Mouse (Mus musculus) C2C12 (cell line): Measurements from ENCODE around the gene Spata45. TPM values are rescaled to one million over a fixed set of nuclear protein-coding genes. Genes with fewer than 3 reads are reported as not detected.

Source experiments
- H3K27me3 ChIP-seq: one replicate; pipeline ENCODE4 v1.6.1; 2011; ENCODE audit not compliant: control insufficient read depth, insufficient read depth, insufficient read length
- H3K36me3 ChIP-seq: one replicate; pipeline ENCODE4 v1.6.1; 2011; ENCODE audit not compliant: control insufficient read depth, insufficient read depth
- H3K4me3 ChIP-seq: one replicate; pipeline ENCODE4 v1.5.1; 2011; ENCODE audit warnings: mild to moderate bottlenecking, control low read depth; ENCODE audit not compliant: poor library complexity, insufficient read depth, severe bottlenecking
- H3K79me2 ChIP-seq: one replicate; pipeline ENCODE4 v1.6.1; 2011; ENCODE audit not compliant: control insufficient read depth, insufficient read depth
- H3K79me3 ChIP-seq: one replicate; pipeline ENCODE4 v1.6.1; 2011; ENCODE audit warnings: low read depth, control low read depth
- H3ac ChIP-seq: one replicate; pipeline ENCODE3; 2011; ENCODE audit warnings: low read depth; ENCODE audit not compliant: control insufficient read depth, insufficient read length
- CEBPB ChIP-seq: IDR thresholded peaks from one replicate; pipeline ENCODE4 v1.6.1; 2011; ENCODE audit warnings: low read depth, mild to moderate bottlenecking, control low read depth, moderate library complexity
- CTCF ChIP-seq: IDR thresholded peaks from one replicate; pipeline ENCODE4 v1.5.1; 2011; ENCODE audit not compliant: control insufficient read depth, insufficient read depth, insufficient read length
- FOSL1 ChIP-seq: IDR thresholded peaks from one replicate; pipeline ENCODE4 v1.8.0; 2011; ENCODE audit warnings: mild to moderate bottlenecking, low read length; ENCODE audit not compliant: poor library complexity, insufficient read depth, severe bottlenecking
- MAX ChIP-seq: IDR thresholded peaks from one replicate; pipeline ENCODE4 v1.6.1; 2011; ENCODE audit warnings: mild to moderate bottlenecking, control low read depth
- MYOD1 ChIP-seq: IDR thresholded peaks from one replicate; pipeline ENCODE4 v1.6.1; 2011; ENCODE audit warnings: low read depth; ENCODE audit not compliant: control insufficient read depth, insufficient read length
- MYOG ChIP-seq: IDR thresholded peaks from one replicate; pipeline ENCODE4 v1.6.1; 2011; ENCODE audit not compliant: control insufficient read depth, insufficient read length; ENCODE audit errors: extremely low read depth
- USF1 ChIP-seq: IDR thresholded peaks from one replicate; pipeline ENCODE4 v1.6.1; 2011; ENCODE audit warnings: low read depth, mild to moderate bottlenecking, control low read depth, moderate library complexity
- polyA plus RNA-seq: library from polyadenylated mRNA; unstranded; fragments of >200 nt; fragmentation: generic; extraction: Trizol; gene quantifications from one replicate; pipeline ENCODE4 v1.2.1, GENCODE M21; 2012; ENCODE audit warnings: missing spikeins

Gene Spata45
- polyA plus RNA-seq, 1 experiment = not detected

- H3ac ChIP-seq = no peak overlapping the region
- H3K36me3 ChIP-seq = peaks cover 94% of the 10 kb centered on the region
- no peaks in the 10 kb centered on the region for H3K27me3 ChIP-seq
- H3K79me2 ChIP-seq = peaks cover 37% of the 10 kb centered on the region
- H3K4me3 ChIP-seq = no peak overlapping the region
- H3K79me3 ChIP-seq = peaks cover 11% of the 10 kb centered on the region
- TF ChIP-seq MYOG (no peak), CTCF (no peak), FOSL1 (no peak), CEBPB (no peak), MYOD1 (no peak), USF1 (no peak), MAX (no peak)
Observed at GRCm38 (mm10) chr1:191073001-191073400, 36.6 kb downstream of the Spata45 start.

- Histone ChIP-seq H3K79me2 (peaks cover 34% of the 10 kb centered on the region), H3K27me3 (no peaks in the 10 kb centered on the region), H3K36me3 (peaks cover 94% of the 10 kb centered on the region), H3K79me3 (peaks cover 7% of the 10 kb centered on the region), H3ac (no peak overlapping the region), H3K4me3 (no peak overlapping the region)
- TF ChIP-seq CTCF (no peak), CEBPB (no peak), MYOG (no peak), USF1 (no peak), MAX (no peak), FOSL1 (no peak), MYOD1 (no peak)
Observed at GRCm38 (mm10) chr1:191073486-191073885, 37.0 kb downstream of the Spata45 start.

GRCm38 (mm10) chr1:191075199-191075883 lies 38.9 kb downstream of the Spata45 start:
- peaks cover 23% of the 10 kb centered on the region for H3K79me2 ChIP-seq
- H3K27me3 ChIP-seq = no peaks in the 10 kb centered on the region
- H3ac ChIP-seq = no peak overlapping the region
- TF ChIP-seq CTCF = peak; percentile 13
- no peak for TF ChIP-seq MYOD1
- peaks cover 3% of the 10 kb centered on the region for H3K79me3 ChIP-seq
- H3K4me3 ChIP-seq = no peak overlapping the region
- H3K36me3 ChIP-seq = peaks cover 94% of the 10 kb centered on the region

GRCm38 (mm10) chr1:191083230-191083629 lies 46.8 kb downstream of the Spata45 start:
- H3K79me2 ChIP-seq = no peaks in the 10 kb centered on the region
- H3K36me3 ChIP-seq = peaks cover 68% of the 10 kb centered on the region
- no peaks in the 10 kb centered on the region for H3K79me3 ChIP-seq
- no peak for TF ChIP-seq USF1
- H3ac ChIP-seq = no peak overlapping the region
- no peaks in the 10 kb centered on the region for H3K27me3 ChIP-seq
- H3K4me3 ChIP-seq = no peak overlapping the region

GRCm38 (mm10) chr1:191084951-191085559 lies 48.6 kb downstream of the Spata45 start:
- no peak overlapping the region for H3ac ChIP-seq
- no peaks in the 10 kb centered on the region for H3K27me3 ChIP-seq
- H3K79me2 ChIP-seq = no peaks in the 10 kb centered on the region
- H3K36me3 ChIP-seq = peaks cover 51% of the 10 kb centered on the region
- peak; percentile 3 for TF ChIP-seq CTCF
- no peak for TF ChIP-seq USF1
- H3K79me3 ChIP-seq = no peaks in the 10 kb centered on the region
- H3K4me3 ChIP-seq = no peak overlapping the region

GRCm38 (mm10) chr1:191085597-191085996 lies 49.2 kb downstream of the Spata45 start:
- Histone ChIP-seq H3ac (no peak overlapping the region), H3K79me2 (no peaks in the 10 kb centered on the region), H3K79me3 (no peaks in the 10 kb centered on the region), H3K4me3 (no peak overlapping the region), H3K36me3 (peaks cover 46% of the 10 kb centered on the region), H3K27me3 (no peaks in the 10 kb centered on the region)
- TF ChIP-seq CEBPB = no peak
- no peak for TF ChIP-seq MYOG
- TF ChIP-seq MYOD1 = no peak
- no peak for TF ChIP-seq USF1
- TF ChIP-seq MAX = no peak
- no peak for TF ChIP-seq FOSL1
- no peak for TF ChIP-seq CTCF
